Mouse (Mus musculus) embryonic facial prominence, embryonic 14.5 days (tissue): ENCODE measurements around the gene P4htm. TPM values are rescaled to one million over a fixed set of nuclear protein-coding genes. Genes with fewer than 3 reads are reported as not detected.
"Not testable (repeated sequence)": the region's sequence is repeated elsewhere in the genome, so short reads cannot be mapped to it uniquely, and the experiment has no call there.

Experiments used
- ATAC-seq: fragments of 200-750 bp; cut with Nextera tagmentation; 2 replicates; pipeline ENCODE4 v1.8.0; 2017; ENCODE audit warnings: low read depth, moderate number of reproducible peaks, moderate TSS enrichment
- DNase-seq: peaks from one replicate; pipeline ENCODE4 v3.0.0-alpha.2; 2015; ENCODE audit warnings: low spot score
- H3K27ac ChIP-seq: fragments of 300-500 bp; sonication (generic); replicated peaks from 2 replicates; pipeline ENCODE4 v1.5.1; 2014; ENCODE audit warnings: low read depth, mild to moderate bottlenecking, low read length, moderate library complexity
- H3K27me3 ChIP-seq: fragments of 300-500 bp; sonication (generic); replicated peaks from 2 replicates; pipeline ENCODE4 v1.6.1; 2014; ENCODE audit warnings: low read length; ENCODE audit not compliant: control insufficient read depth, insufficient read depth
- H3K36me3 ChIP-seq: fragments of 300-500 bp; sonication (generic); 2 replicates; pipeline ENCODE4 v1.6.1; 2014; ENCODE audit warnings: low read length, mixed read lengths; ENCODE audit not compliant: control insufficient read depth, insufficient read depth
- H3K4me1 ChIP-seq: fragments of 300-500 bp; sonication (generic); 2 replicates; pipeline ENCODE4 v1.6.1; 2014; ENCODE audit warnings: antibody characterized with exemption, low read length; ENCODE audit not compliant: control insufficient read depth, insufficient read depth
- H3K4me2 ChIP-seq: fragments of 300-500 bp; sonication (generic); 2 replicates; pipeline ENCODE4 v1.6.1; 2014; ENCODE audit warnings: low read depth, mild to moderate bottlenecking, low read length, moderate library complexity, mixed read lengths
- H3K4me3 ChIP-seq: fragments of 300-500 bp; sonication (generic); 2 replicates; pipeline ENCODE4 v1.5.1; 2014; ENCODE audit warnings: low read depth, mild to moderate bottlenecking, low read length
- H3K9ac ChIP-seq: fragments of 300-500 bp; sonication (generic); 2 replicates; pipeline ENCODE4 v1.6.1; 2014; ENCODE audit warnings: low read depth, mild to moderate bottlenecking, low read length, moderate library complexity, mixed read lengths
- H3K9me3 ChIP-seq: fragments of 300-500 bp; sonication (generic); 2 replicates; pipeline ENCODE4 v1.6.1; 2016; ENCODE audit warnings: low read length; ENCODE audit not compliant: control insufficient read depth
- WGBS: fragments of 180-500 bp; shearing (Covaris S2); extraction: QIAGEN DNeasy Blood & Tissue Kit; methylation state at CpG from one replicate; pipeline ENCODE4 v1.1.7; 2014; 5-methylcytosine and 5-hydroxymethylcytosine counted together
- polyA plus RNA-seq: library from polyadenylated mRNA; unstranded; fragments of >200 nt; fragmentation: Nextera tagmentation; extraction: Ambion mirVana; gene quantifications from 2 replicates; pipeline ENCODE4 v1.2.1, GENCODE M21; 2014

Gene P4htm
- polyA plus RNA-seq, 1 experiment from 2014 or later = 7.4 TPM

DNA sequence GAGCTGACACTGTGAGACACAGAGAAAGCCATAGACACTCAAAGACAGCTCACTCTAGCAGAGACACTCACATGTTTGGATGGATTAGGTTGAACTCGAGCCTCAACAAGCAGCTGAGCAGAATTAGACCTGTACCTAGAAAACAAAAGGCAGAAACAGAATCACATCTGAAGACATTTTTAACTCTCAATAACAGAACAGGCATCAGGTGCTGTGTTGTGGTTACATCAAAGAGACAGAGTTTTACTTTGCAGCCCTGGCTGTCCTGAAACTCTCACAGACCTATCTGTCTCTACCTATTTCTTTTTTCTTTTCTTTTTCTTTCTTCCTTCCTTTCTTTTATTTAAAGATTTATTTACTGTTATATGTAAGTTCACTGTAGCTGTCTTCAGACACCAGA, 19.8 kb upstream of the P4htm start:
- H3K4me1 ChIP-seq = no peaks in the 10 kb centered on the region
- H3K4me3 ChIP-seq = no peak overlapping the region
- H3K9ac ChIP-seq = no peak overlapping the region
- no peak for ATAC-seq
- H3K4me2 ChIP-seq = no peak overlapping the region
- no peak overlapping the region for H3K27ac ChIP-seq
- H3K27me3 ChIP-seq = no peaks in the 10 kb centered on the region
- DNase-seq = no peak
- peaks cover 74% of the 10 kb centered on the region for H3K36me3 ChIP-seq
- 95% methylated on average over 1 of the region's 1 CpGs for WGBS
- H3K9me3 ChIP-seq = no peaks in the 10 kb centered on the region

DNA sequence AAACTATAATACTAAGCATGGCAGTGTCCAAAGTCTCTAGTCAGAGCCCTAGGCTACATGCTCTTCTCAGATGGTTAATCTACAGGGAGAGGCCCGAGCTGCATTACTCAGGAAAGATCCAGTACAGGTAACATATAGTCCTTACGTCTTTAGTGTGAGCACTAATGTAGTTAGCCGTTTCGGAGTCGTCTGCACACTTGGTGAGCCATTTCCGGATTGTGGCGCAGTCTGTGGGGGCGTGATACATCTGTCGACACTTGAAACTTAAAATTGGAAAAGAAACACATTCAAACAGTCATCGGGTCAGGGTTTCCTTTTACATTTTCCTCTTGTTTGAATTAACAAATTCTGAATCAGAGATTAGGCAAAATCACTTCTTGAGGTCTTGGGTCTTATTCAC, 14.0 kb upstream of the P4htm start:
- ATAC-seq = no peak
- Histone ChIP-seq H3K27me3 (no peaks in the 10 kb centered on the region), H3K4me2 (no peak overlapping the region), H3K9me3 (no peaks in the 10 kb centered on the region), H3K36me3 (peaks cover 98% of the 10 kb centered on the region), H3K4me1 (no peaks in the 10 kb centered on the region), H3K4me3 (no peak overlapping the region), H3K27ac (no peak overlapping the region), H3K9ac (no peak overlapping the region)
- DNase-seq = no peak
- WGBS = 94% methylated on average over 10 of the region's 10 CpGs

DNA sequence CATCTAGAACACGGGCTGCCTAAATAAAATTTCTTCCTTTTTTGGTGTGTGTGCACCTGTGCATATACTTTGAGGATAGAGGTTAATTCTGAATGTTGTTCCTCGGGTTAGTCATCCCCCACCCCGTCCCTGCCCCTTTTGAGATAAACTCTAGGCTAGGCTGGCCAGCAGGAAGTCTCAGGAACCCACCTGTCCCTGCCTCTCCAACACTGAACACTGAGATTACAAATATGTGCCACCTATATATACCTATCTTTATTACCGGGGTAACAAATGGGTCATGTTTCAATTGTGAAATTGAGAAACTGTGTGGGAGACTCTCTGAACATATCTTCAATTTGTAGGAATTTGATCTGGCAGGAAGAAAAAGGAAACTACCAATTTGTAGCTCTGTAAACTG, 11.4 kb upstream of the P4htm start:
- Histone ChIP-seq H3K4me3 (no peak overlapping the region), H3K9ac (no peak overlapping the region), H3K27ac (no peak overlapping the region), H3K4me1 (no peaks in the 10 kb centered on the region), H3K36me3 (peaks cover 95% of the 10 kb centered on the region), H3K4me2 (no peak overlapping the region), H3K27me3 (no peaks in the 10 kb centered on the region), H3K9me3 (no peaks in the 10 kb centered on the region)
- DNase-seq = no peak
- WGBS = 98% methylated on average over 4 of the region's 4 CpGs
- ATAC-seq = no peak

DNA sequence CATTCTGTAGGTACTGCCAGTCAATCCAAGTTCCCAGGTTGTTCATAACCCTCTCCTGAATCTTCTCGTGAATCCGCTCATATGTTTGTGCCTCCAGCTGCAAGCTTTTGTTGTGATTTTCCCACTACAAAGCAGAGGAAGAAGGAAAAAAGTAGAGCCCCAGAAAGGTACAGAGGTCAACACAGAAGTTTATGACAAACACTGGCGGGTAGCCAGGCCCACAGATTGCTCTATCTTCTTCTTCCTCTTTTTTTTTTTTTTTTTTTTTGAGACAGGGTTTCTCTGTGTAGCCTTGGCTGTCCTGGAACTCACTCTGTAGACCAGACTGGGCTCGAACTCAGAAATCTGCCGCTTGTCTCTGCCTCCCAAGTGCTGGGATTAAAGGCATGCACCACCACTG, 10.5 kb upstream of the P4htm start:
- H3K27me3 ChIP-seq, H3K4me1 ChIP-seq, H3K4me3 ChIP-seq, DNase-seq, H3K27ac ChIP-seq, H3K4me2 ChIP-seq, H3K9me3 ChIP-seq, H3K9ac ChIP-seq, ATAC-seq: not testable (repeated sequence)
- WGBS = 95% methylated on average over 5 of the region's 5 CpGs
- H3K36me3 ChIP-seq = peaks cover 94% of the 10 kb centered on the region

- 84% methylated on average over 4 of the region's 4 CpGs for whole genome bisulfite sequencing
- no peak overlapping the region for H3K27ac ChIP-seq
- no peaks in the 10 kb centered on the region for H3K27me3 ChIP-seq
- H3K9me3 ChIP-seq = no peaks in the 10 kb centered on the region
- H3K4me1 ChIP-seq = no peaks in the 10 kb centered on the region
- H3K4me3 ChIP-seq = no peak overlapping the region
- DNase-seq = no peak
- H3K4me2 ChIP-seq = no peak overlapping the region
- H3K9ac ChIP-seq = no peak overlapping the region
- no peak for ATAC-seq
- peaks cover 38% of the 10 kb centered on the region for H3K36me3 ChIP-seq
These were observed 4.5 kb upstream of the P4htm start for GRCm38 (mm10) chr9:108601986-108602385.

- H3K4me2 ChIP-seq = no peak overlapping the region
- peaks cover 21% of the 10 kb centered on the region for H3K36me3 ChIP-seq
- H3K9ac ChIP-seq = no peak overlapping the region
- no peaks in the 10 kb centered on the region for H3K4me1 ChIP-seq
- ATAC-seq = no peak
- no peak for DNase-seq
- H3K27me3 ChIP-seq = no peaks in the 10 kb centered on the region
- H3K27ac ChIP-seq = no peak overlapping the region
- 46% methylated on average over 2 of the region's 2 CpGs for WGBS
- no peak overlapping the region for H3K4me3 ChIP-seq
- H3K9me3 ChIP-seq = no peaks in the 10 kb centered on the region
These were observed 2.5 kb upstream of the P4htm start for GRCm38 (mm10) chr9:108600011-108600410.

GRCm38 (mm10) chr9:108599021-108599566, 1.6 kb upstream of the P4htm start:
- no peak overlapping the region for H3K4me3 ChIP-seq
- H3K9ac ChIP-seq = no peak overlapping the region
- H3K4me2 ChIP-seq = no peak overlapping the region
- H3K27ac ChIP-seq = no peak overlapping the region
- 81% methylated on average over 4 of the region's 4 CpGs for WGBS
- DNase-seq (peak; percentile 55), ATAC-seq (no peak)
- no peaks in the 10 kb centered on the region for H3K9me3 ChIP-seq
- H3K27me3 ChIP-seq = no peaks in the 10 kb centered on the region
- peaks cover 13% of the 10 kb centered on the region for H3K36me3 ChIP-seq
- H3K4me1 ChIP-seq = no peaks in the 10 kb centered on the region

GRCm38 (mm10) chr9:108594354-108594753, 3.1 kb downstream of the P4htm start:
- WGBS = 75% methylated on average over 3 of the region's 3 CpGs
- ATAC-seq = no peak

DNA sequence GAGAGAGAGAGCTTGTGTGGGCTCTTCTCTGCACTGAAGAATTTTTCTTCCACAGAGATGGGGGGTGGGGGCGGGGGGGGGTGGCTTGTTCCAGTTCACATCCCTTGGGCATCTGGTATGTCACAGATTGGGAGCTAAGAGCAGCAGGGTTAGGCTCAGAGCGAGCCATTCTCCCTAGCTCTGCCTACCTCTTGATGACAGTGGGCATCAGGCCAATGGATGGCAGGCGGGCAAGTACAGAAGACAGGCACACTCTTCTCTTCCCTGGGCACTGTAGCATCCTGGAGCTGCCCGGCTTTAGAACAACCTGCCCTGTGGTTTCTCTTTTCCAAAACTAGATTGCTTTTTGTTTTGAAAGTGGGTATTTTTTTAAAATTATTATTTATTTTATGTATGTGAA, 6.0 kb downstream of the P4htm start:
- Histone ChIP-seq H3K4me3 (no peak overlapping the region), H3K27me3 (no peaks in the 10 kb centered on the region), H3K4me2 (no peak overlapping the region), H3K36me3 (no peaks in the 10 kb centered on the region), H3K4me1 (peaks cover 11% of the 10 kb centered on the region), H3K9me3 (no peaks in the 10 kb centered on the region), H3K27ac (no peak overlapping the region), H3K9ac (no peak overlapping the region)
- ATAC-seq (no peak), DNase-seq (no peak)
- WGBS = 91% methylated on average over 4 of the region's 4 CpGs

More at GRCm38 (mm10) chr9:108594354-108594753, 3.1 kb downstream of the P4htm start:
- Histone ChIP-seq H3K4me3 (no peak overlapping the region), H3K4me1 (no peaks in the 10 kb centered on the region), H3K27ac (no peak overlapping the region), H3K4me2 (no peak overlapping the region), H3K27me3 (no peaks in the 10 kb centered on the region), H3K36me3 (no peaks in the 10 kb centered on the region), H3K9me3 (no peaks in the 10 kb centered on the region), H3K9ac (no peak overlapping the region)
- DNase-seq = no peak
